9 mouse cellular contexts compared by ENCODE assay signal in the genomic region with DNA sequence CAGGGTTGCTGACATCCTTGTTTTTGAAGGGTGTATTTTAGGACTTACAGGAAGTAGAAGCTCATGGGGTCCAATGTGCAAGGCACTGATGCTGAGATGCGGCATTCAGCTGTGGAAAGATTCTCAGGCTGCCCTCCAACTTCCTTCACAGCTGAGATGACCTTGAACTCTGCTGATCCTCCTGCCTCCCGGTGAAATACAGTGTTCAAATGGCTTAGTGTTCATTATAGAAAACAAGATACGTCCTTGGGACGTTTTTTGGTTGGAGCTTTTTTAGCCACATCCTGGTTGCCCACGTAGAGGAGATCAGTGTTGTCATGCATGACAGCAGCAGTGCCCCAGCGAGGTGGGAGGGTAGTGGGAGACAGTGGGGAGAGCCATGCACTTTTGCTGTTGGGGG. TPM values are rescaled to one million over a fixed set of nuclear protein-coding genes. Genes with fewer than 3 reads are reported as not detected.
A peak's percentile ranks its signal among the peaks of the same experiment; 100 is the strongest.
DNase-seq lines count a peak whose midpoint lies in the region; ATAC-seq and TF ChIP-seq lines count a peak whose summit lies in the region.
"Had no signal": no experiment of that assay in that cellular context is flagged by ENCODE, and none has a peak within 500 bp of the region (broad histone marks: within the 10 kb centered on the region; RNA-seq: fewer than 3 reads in every experiment).

No protein-coding gene starts in this region.

- DNase-seq in cerebellum, adult 2 months = no peak
- DNase-seq in cerebellum, adult 11-12 months = no peak
- DNase-seq in kidney, adult 8-10 months = peak; percentile 37 to 42
- no peak for DNase-seq in kidney, postnatal 4 days
- peak; percentile 69 for DNase-seq in CD4-positive helper T cell, adult 2 months (ENCODE audit: low read depth, low spot score)
- no peak for DNase-seq in limb, embryonic 14.5 days (ENCODE audit: low spot score)
- DNase-seq in right cerebral cortex, adult 18-20 months = no peak
- no peak for DNase-seq in testis, postnatal 10 days (ENCODE audit: low spot score)

- no peak overlapping the region for H3K9ac ChIP-seq in limb, embryonic 14.5 days (ENCODE audit: low read depth, low read length, severe bottlenecking)

- WGBS in cerebellum, adult 2 months = 6% methylated on average over 6 of the region's 6 CpGs
- 69% methylated on average over 6 of the region's 6 CpGs for WGBS in limb, embryonic 14.5 days

- no peaks in the 10 kb centered on the region for H3K27me3 ChIP-seq in cerebellum, adult 2 months (ENCODE audit: control insufficient read depth, insufficient read depth, low read length)
- H3K27me3 ChIP-seq in limb, embryonic 14.5 days (ENCODE audit: control insufficient read depth, insufficient read depth, low read length) = no peaks in the 10 kb centered on the region

- H3K4me3 ChIP-seq in cerebellum, adult 2 months (replicated peaks; ENCODE audit: insufficient read depth, low read depth, low read length) = peak overlapping the region; percentile 52
- no peak overlapping the region for H3K4me3 ChIP-seq in limb, embryonic 14.5 days (replicated peaks; ENCODE audit: low read length)

- no peak for TF ChIP-seq POLR2A in cerebellum, adult 2 months (IDR thresholded peaks at IDR 0.05; ENCODE audit: borderline replicate concordance, insufficient read depth, low read length)
- no peak for TF ChIP-seq POLR2A in limb, embryonic 14.5 days (IDR thresholded peaks at IDR 0.05; ENCODE audit: borderline replicate concordance, extremely low read depth, insufficient read depth, insufficient read length)

- no peaks in the 10 kb centered on the region for H3K9me3 ChIP-seq in limb, embryonic 14.5 days (ENCODE audit: control insufficient read depth, low read length)

- H3K4me1 ChIP-seq in cerebellum, adult 2 months (ENCODE audit: control insufficient read depth, insufficient read depth, low read length) = peaks cover 53% of the 10 kb centered on the region
- H3K4me1 ChIP-seq in limb, embryonic 14.5 days (ENCODE audit: control insufficient read depth, insufficient read depth, low read length) = peaks cover 42% of the 10 kb centered on the region

- H3K4me2 ChIP-seq in limb, embryonic 14.5 days (replicated peaks; ENCODE audit: low read depth, low read length, severe bottlenecking) = 0 out of 2 replicates have a peak overlapping the region, but pooled peaks have one; percentile 1

- TF ChIP-seq CTCF in cerebellum, adult 2 months (IDR thresholded peaks at IDR 0.05; ENCODE audit: borderline replicate concordance, insufficient read depth, low read depth, low read length) = no peak

- peak overlapping the region; percentile 66; the same call in 1 of the 2 replicates for H3K27ac ChIP-seq in cerebellum, adult 2 months (ENCODE audit: insufficient read depth, low read length)
- no peak overlapping the region for H3K27ac ChIP-seq in limb, embryonic 14.5 days (replicated peaks; ENCODE audit: low read depth, low read length)

- peaks cover 77% of the 10 kb centered on the region for H3K36me3 ChIP-seq in limb, embryonic 14.5 days (ENCODE audit: control insufficient read depth, insufficient read depth, low read length)

- ATAC-seq in limb, embryonic 14.5 days (ENCODE audit: low FRiP score, low read depth) = no peak

RNA-seq across cellular contexts. Expression of gene Ppp1cc, which starts 5.1 kb away (rescaled TPM):
- polyA plus RNA-seq in cerebellum, adult 2 months (2012; rRNA removed) = 410 and 458 TPM in 2 replicates
- polyA plus RNA-seq in limb, embryonic 14.5 days (2012; rRNA removed) = 273 and 275 TPM in 2 replicates
- polyA plus RNA-seq in limb, embryonic 14.5 days (2014; fragmentation: Nextera tagmentation; extraction: Ambion mirVana) = 234 TPM in 2 replicates

RNA-seq across cellular contexts. Expression of gene Ccdc63, which starts 22.6 kb away (rescaled TPM):
- 9.3 and 11.9 TPM in 2 replicates for polyA plus RNA-seq in cerebellum, adult 2 months (2012; rRNA removed)
- polyA plus RNA-seq in limb, embryonic 14.5 days (2012; rRNA removed) = 0.09 and 0.21 TPM in 2 replicates
- polyA plus RNA-seq in limb, embryonic 14.5 days (2014; fragmentation: Nextera tagmentation; extraction: Ambion mirVana) = not detected in 2 replicates
- polyA plus RNA-seq: forebrain, embryonic 11.5 days had no signal

RNA-seq across cellular contexts. Expression of gene Hvcn1, which starts 43.4 kb away (rescaled TPM):
- polyA plus RNA-seq in cerebellum, adult 2 months (2012; rRNA removed) = 1.00 and 1.3 TPM in 2 replicates
- 9.6 and 10.4 TPM in 2 replicates for polyA plus RNA-seq in limb, embryonic 14.5 days (2012; rRNA removed)
- polyA plus RNA-seq in limb, embryonic 14.5 days (2014; fragmentation: Nextera tagmentation; extraction: Ambion mirVana) = 8.6 and 8.9 TPM in 2 replicates

Comparison
In these comparisons a context has a peak if more than half of its experiments do, and no peak if none do; other contexts are left out.
1. DNase-seq: peak in kidney, adult 8-10 months (2 of 2) and CD4-positive helper T cell, adult 2 months (single experiment); none in cerebellum, adult 2 months (0 of 2), cerebellum, adult 11-12 months (single experiment), kidney, postnatal 4 days (0 of 2), limb, embryonic 14.5 days (single experiment), right cerebral cortex, adult 18-20 months (single experiment) and testis, postnatal 10 days (single experiment).